Mouse (Mus musculus): Measurements from ENCODE around the gene Amfr. TPM values are rescaled to one million over a fixed set of nuclear protein-coding genes. Genes with fewer than 3 reads are reported as not detected.

Amfr gene
- polyA plus RNA-seq, 1 experiment from 2014 or later = 47.0 TPM

DNA sequence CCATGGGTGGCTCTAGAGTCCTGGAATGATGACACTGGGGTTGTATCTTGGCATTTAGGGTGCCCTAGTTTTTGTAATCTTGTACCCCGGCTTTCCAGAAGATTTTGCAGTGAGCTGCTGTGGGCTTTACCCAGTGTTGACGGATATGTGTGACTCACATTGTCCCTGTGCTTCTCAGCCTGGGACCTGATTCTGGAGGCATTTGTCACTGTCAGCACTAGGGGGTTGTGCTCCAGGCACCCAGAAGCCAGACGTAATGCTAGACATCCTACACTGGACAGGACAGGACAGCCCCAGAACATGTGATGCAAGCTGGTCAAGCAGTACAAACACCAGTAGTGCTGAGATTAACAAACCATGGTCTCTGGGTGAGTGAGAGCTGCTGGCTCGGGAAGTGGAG is 66.9 kb downstream of the Amfr start:
- no peak overlapping the region for H3K27ac ChIP-seq (replicated peaks)
- H3K27me3 ChIP-seq (ENCODE audit: low read depth, poor library complexity, severe bottlenecking) = no peaks in the 10 kb centered on the region
- H3K36me3 ChIP-seq = peaks cover 31% of the 10 kb centered on the region
- no peaks in the 10 kb centered on the region for H3K9me3 ChIP-seq (replicated peaks)
- H3K4me3 ChIP-seq = no peak overlapping the region
- DNase-seq (ENCODE audit: low spot score) = no peak
- 86% methylated on average over 4 of the region's 4 CpGs for WGBS
- H3K4me1 ChIP-seq = no peaks in the 10 kb centered on the region

DNA sequence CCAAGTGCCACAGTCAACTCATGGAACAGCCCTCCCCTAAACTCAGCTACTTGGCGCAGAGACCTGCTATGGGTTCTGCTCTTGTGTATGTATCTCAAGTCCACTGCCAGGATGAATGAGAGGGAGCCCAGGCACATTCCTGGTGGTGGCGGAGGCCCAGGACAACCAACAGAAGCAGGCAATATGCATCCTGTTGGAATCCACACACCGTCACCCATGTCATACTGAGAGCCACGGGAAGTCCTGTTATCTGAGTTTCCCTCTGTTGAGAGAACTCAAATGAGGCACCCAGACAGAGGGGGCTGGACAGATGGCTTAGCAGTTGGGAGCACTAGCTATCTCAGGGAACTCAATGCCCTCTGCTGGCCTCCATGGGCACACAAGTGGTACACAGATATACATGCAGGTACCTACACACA is 71.0 kb downstream of the Amfr start:
- no peaks in the 10 kb centered on the region for H3K9me3 ChIP-seq (replicated peaks)
- no peaks in the 10 kb centered on the region for H3K4me1 ChIP-seq
- H3K4me3 ChIP-seq = no peak overlapping the region
- peaks cover 13% of the 10 kb centered on the region; the same call in 1 of the 2 replicates for H3K36me3 ChIP-seq
- no peak overlapping the region for H3K27ac ChIP-seq (replicated peaks)
- no peak for DNase-seq (ENCODE audit: low spot score)
- no peaks in the 10 kb centered on the region for H3K27me3 ChIP-seq (ENCODE audit: low read depth, poor library complexity, severe bottlenecking)
- WGBS = 90% methylated on average over 4 of the region's 4 CpGs

DNA sequence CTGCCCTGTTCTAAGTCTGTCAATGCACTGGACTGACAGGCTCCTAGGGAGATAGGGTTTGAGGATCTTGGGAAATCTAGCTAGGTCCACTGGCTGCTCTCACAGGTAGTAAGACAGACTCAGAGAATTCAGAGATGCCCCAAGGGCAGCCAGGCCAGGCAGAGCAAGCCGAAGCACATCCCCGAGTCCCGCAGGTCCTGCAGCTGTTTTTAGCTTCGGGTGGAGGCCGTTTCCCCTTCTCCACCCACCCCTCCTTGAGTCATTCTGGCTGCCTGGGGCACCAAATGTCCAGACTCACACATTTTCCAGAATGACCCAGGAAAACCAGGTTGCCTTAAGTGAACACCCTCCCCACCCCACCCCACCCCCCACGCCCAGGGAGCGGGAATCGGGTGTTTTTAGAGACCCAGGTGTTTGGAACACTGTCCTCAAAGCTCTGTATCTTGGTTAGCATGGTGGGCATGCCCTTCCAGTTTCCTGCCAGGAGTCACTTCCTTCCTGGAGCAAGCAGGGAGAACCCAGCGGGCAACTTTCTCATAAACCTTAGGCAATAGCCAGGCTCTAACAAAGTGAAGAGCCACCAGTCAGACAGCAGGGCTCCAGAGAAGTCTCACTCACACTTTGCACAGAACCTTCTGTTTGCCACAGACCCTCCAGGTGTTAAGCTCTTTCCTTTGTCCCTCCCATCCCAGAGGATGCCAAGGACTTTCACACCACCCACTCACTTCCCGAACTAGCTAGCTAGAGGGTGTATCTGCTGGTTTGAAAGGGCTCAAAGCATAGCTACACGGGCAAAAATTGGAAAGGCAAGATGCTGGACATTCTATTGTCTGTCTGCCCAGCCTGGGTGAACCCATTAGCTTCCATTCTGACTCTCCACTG is 71.9 kb downstream of the Amfr start:
- no peak overlapping the region for H3K4me3 ChIP-seq
- H3K4me1 ChIP-seq = no peaks in the 10 kb centered on the region
- H3K27ac ChIP-seq (replicated peaks) = no peak overlapping the region
- DNase-seq (ENCODE audit: low spot score) = no peak
- 74% methylated on average over 11 of the region's 11 CpGs for WGBS
- H3K36me3 ChIP-seq = peaks cover 9% of the 10 kb centered on the region; the same call in 1 of the 2 replicates
- no peaks in the 10 kb centered on the region for H3K27me3 ChIP-seq (ENCODE audit: low read depth, poor library complexity, severe bottlenecking)
- no peaks in the 10 kb centered on the region for H3K9me3 ChIP-seq (replicated peaks)

DNA sequence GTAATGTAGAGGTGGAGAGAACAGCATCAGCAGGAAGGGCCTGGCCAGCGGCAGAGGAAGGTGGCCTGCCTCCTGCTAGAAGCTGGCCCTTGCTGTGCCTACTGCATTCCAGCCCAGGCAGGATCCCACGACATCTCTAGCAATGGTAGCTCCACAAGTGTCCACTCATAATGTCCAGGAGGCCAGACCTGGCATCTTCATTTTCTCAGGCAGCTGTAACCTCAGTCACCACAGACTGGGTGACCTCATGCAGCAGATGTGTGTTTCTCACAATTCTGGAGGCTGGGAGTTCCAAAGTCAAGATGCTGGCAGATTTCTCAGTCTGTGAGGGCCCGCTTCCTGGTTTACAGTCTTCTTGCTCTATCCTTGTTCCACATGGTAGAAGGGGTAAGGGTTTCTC is 74.4 kb downstream of the Amfr start:
- WGBS = 90% methylated on average over 3 of the region's 3 CpGs
- Histone ChIP-seq H3K9me3 (replicated peaks) (no peaks in the 10 kb centered on the region), H3K4me3 (no peak overlapping the region), H3K27ac (replicated peaks) (no peak overlapping the region), H3K36me3 (no peaks in the 10 kb centered on the region), H3K27me3 (ENCODE audit: low read depth, poor library complexity, severe bottlenecking) (no peaks in the 10 kb centered on the region), H3K4me1 (no peaks in the 10 kb centered on the region)
- no peak for DNase-seq (ENCODE audit: low spot score)

DNA sequence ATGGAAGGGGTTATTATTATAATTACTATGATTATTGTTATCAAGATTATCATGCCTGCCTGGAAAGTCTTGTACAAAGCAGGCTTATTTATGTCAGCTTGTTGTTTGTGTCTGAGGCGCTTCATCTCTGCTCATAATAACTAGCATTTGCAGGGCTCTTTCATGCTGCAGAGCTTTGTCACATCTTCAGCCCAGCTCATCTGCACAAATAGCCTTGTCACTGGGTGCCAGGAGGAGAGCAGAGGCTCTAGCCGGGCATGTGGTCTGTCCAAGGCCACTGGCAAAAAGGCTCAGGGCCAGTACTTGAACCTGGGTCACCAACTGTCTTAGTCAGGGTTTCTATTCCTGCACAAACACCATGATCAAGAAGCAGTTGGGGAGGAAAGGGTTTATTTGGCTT is 79.4 kb downstream of the Amfr start:
- 82% methylated on average over 2 of the region's 2 CpGs for WGBS
- Histone ChIP-seq H3K27ac (replicated peaks) (no peak overlapping the region), H3K36me3 (no peaks in the 10 kb centered on the region), H3K27me3 (ENCODE audit: low read depth, poor library complexity, severe bottlenecking) (0 out of 2 replicates have a peak, but pooled peaks cover 4% of the 10 kb centered on the region), H3K4me1 (peaks cover 12% of the 10 kb centered on the region), H3K4me3 (no peak overlapping the region), H3K9me3 (replicated peaks) (no peaks in the 10 kb centered on the region)
- no peak for DNase-seq (ENCODE audit: low spot score)

DNA sequence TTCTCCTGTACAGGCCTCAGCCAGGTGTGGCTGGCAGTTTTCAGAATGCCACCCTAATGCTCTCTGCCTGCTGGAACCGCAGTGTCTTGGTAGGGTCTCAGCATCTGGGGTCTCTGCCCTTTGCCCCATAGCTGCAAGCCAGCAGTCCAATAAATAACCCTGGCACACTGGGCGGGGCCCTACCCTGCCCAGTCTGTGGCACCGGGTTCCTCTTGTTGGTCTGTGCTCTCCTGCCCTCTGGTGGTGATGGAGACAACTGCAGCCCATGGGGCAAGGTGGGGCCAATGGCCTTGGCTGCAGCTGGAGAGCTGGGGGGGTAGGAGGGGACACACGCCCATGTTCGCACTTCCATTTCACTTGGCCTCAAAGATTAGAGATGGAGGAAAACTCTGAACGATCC is 79.8 kb downstream of the Amfr start:
- 41% methylated on average over 6 of the region's 6 CpGs for WGBS
- Histone ChIP-seq H3K4me1 (peaks cover 12% of the 10 kb centered on the region), H3K9me3 (replicated peaks) (no peaks in the 10 kb centered on the region), H3K27ac (replicated peaks) (peak overlapping the region; percentile 67; the same call in 1 of the 2 replicates), H3K4me3 (no peak overlapping the region), H3K27me3 (ENCODE audit: low read depth, poor library complexity, severe bottlenecking) (0 out of 2 replicates have a peak, but pooled peaks cover 4% of the 10 kb centered on the region), H3K36me3 (no peaks in the 10 kb centered on the region)
- DNase-seq (ENCODE audit: low spot score) = peak; percentile 79

DNA sequence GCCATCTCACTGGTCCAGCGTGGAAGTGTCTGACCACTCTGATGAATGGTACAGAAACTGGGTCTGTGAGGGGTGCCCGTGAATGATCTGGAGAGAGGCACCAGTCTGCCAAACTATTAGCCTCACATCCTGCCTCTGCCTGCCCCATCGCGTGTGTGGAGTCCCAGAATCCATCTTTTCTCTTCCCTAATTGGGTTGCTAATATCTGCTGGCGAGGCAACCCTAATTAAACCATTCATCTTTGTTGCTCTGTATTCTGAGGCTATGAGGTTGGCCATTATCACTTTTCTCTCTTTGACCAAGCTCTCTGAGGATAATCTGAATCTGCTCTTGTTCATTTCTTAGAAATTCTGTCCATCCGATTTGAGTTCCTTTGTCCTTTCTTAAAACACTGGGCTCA is 81.3 kb downstream of the Amfr start:
- H3K27me3 ChIP-seq (ENCODE audit: low read depth, poor library complexity, severe bottlenecking) = 0 out of 2 replicates have a peak, but pooled peaks cover 4% of the 10 kb centered on the region
- H3K27ac ChIP-seq (replicated peaks) = peak overlapping the region; percentile 67; the same call in 1 of the 2 replicates
- WGBS = 82% methylated on average over 6 of the region's 6 CpGs
- no peak overlapping the region for H3K4me3 ChIP-seq
- DNase-seq (ENCODE audit: low spot score) = no peak
- H3K9me3 ChIP-seq (replicated peaks) = peaks cover 4% of the 10 kb centered on the region; the same call in 1 of the 2 replicates
- peaks cover 12% of the 10 kb centered on the region for H3K4me1 ChIP-seq
- peaks cover 10% of the 10 kb centered on the region; the same call in 1 of the 2 replicates for H3K36me3 ChIP-seq

DNA sequence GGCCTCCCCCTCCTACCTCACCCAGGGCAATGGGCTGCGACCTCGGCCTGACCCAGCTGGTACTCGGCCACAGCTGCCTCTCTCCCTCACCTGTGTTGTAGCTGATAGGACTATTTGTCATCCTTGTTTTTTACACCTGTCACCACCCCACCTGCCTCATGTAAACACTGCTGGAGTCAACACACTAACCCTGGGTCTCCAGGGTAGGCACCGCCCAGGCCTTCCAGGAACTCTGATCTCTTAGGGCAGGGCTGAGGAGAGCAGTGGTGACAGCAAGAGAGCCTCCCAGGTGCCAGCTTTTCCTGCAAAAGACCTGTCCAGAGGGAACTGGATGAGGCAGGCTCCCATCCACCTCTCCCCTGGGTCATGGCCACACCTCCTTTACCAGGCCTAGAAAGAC is 83.4 kb downstream of the Amfr start:
- peaks cover 21% of the 10 kb centered on the region for H3K4me1 ChIP-seq
- 94% methylated on average over 4 of the region's 4 CpGs for WGBS

DNA sequence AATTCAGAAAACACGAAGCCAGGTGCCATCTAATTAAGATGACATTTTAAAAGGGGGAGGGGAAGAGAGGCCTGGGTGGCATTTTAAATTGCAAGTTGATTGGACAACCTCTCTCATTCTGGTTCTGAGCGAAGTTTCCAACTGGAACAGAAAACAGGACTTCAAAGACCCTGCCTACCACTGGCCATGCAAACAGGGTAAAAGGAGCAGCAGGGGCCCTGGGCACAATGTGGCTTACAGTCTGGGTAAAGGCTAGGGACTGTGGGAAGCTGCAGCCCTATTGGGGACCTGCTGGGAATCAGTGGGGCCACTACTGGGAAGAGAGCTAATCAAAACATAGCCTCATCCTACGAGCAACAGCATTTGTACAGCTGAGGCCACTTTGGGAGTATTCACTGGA is 87.1 kb downstream of the Amfr start:
- H3K4me3 ChIP-seq = no peak overlapping the region
- DNase-seq (ENCODE audit: low spot score) = no peak
- peaks cover 38% of the 10 kb centered on the region for H3K4me1 ChIP-seq
- peak overlapping the region; percentile 57 for H3K27ac ChIP-seq (replicated peaks)
- 26% methylated on average over 3 of the region's 3 CpGs for WGBS
- no peaks in the 10 kb centered on the region; the same call in 1 of the 2 replicates for H3K27me3 ChIP-seq (ENCODE audit: low read depth, poor library complexity, severe bottlenecking)
- H3K9me3 ChIP-seq (replicated peaks) = peaks cover 6% of the 10 kb centered on the region; the same call in 1 of the 2 replicates
- peaks cover 13% of the 10 kb centered on the region; the same call in 1 of the 2 replicates for H3K36me3 ChIP-seq

More for the DNA sequence above, 83.4 kb downstream of the Amfr start:
- Histone ChIP-seq H3K4me3 (no peak overlapping the region), H3K27me3 (ENCODE audit: low read depth, poor library complexity, severe bottlenecking) (0 out of 2 replicates have a peak, but pooled peaks cover 4% of the 10 kb centered on the region), H3K27ac (replicated peaks) (no peak overlapping the region; the same call in 1 of the 2 replicates), H3K36me3 (peaks cover 10% of the 10 kb centered on the region; the same call in 1 of the 2 replicates), H3K9me3 (replicated peaks) (peaks cover 6% of the 10 kb centered on the region; the same call in 1 of the 2 replicates)
- DNase-seq (ENCODE audit: low spot score) = no peak

DNA sequence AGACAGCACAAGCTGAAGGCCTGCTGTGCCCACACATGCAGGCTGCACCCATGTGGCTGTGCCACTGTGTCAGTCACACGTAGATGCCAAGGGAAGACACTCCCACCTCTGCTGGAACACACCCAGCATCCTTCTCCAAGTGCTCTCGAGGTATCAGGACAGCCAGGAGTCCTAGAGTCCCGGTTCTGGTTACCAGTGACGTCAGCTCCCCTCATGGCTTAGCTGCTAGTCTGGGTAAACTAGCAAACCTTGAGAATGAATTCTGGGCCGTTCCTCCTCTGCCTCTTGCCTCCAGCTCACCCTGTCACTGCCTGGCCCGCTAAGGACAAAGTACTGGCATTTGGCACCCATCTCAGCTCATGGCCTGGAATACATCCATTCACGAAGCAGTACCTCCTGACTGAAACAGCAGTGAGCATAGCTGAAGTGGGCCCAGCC is 88.7 kb downstream of the Amfr start:
- no peak for DNase-seq (ENCODE audit: low spot score)
- peaks cover 13% of the 10 kb centered on the region; the same call in 1 of the 2 replicates for H3K36me3 ChIP-seq
- WGBS = 88% methylated on average over 7 of the region's 7 CpGs

More for the DNA sequence above, 88.7 kb downstream of the Amfr start:
- Histone ChIP-seq H3K27me3 (ENCODE audit: low read depth, poor library complexity, severe bottlenecking) (no peaks in the 10 kb centered on the region; the same call in 1 of the 2 replicates), H3K9me3 (replicated peaks) (peaks cover 6% of the 10 kb centered on the region; the same call in 1 of the 2 replicates), H3K4me3 (no peak overlapping the region), H3K27ac (replicated peaks) (peak overlapping the region; percentile 63), H3K4me1 (peaks cover 54% of the 10 kb centered on the region)

All from midbrain, embryonic 10.5 days (tissue).